Mouse (Mus musculus) cerebellum, adult 2 months (tissue): ENCODE results near the gene Arhgap29.

ENCODE experiments used
- CTCF ChIP-seq: fragments of 200-500 bp; IDR thresholded peaks from 2 replicates; pipeline ENCODE4 v1.5.1; 2011; ENCODE audit warnings: low read depth, mild to moderate bottlenecking, control low read depth, low read length, moderate library complexity, borderline replicate concordance; ENCODE audit not compliant: insufficient read depth
- POLR2A ChIP-seq: fragments of 200-500 bp; IDR thresholded peaks from 2 replicates; pipeline ENCODE4 v1.6.1; 2011; ENCODE audit warnings: low read length, control low read depth, borderline replicate concordance; ENCODE audit not compliant: insufficient read depth

DNA sequence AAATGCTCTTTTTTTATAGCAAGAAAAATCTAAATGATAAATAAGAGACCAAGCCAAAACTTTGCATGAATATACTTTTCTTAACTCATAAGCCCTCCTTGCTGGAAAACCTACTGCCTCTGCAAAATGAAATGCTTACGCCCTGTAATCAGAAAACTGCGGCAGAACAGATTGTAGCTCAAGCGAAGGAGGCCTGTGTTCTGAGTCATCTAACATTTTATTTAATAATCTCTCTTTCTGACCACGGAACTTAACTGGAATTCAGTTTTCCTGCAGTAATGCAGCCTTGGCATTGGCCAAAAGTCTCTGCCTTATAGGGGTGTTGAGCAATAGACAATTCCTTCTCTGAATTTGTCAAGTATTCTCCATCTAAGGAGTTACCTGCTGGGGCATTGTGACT is 19.5 kb upstream of the Arhgap29 start:
- TF ChIP-seq CTCF = no peak
- no peak for TF ChIP-seq POLR2A
